Mouse (Mus musculus) erythroid progenitor cell, adult 5-6 weeks (primary cell): ENCODE results near the gene Crxos. TPM values are rescaled to one million over a fixed set of nuclear protein-coding genes. Genes with fewer than 3 reads are reported as not detected.

Source experiments
- total RNA-seq, 2 experiments: library from RNA; stranded (forward) in 1 of 2; stranded (reverse) in 1 of 2; fragments of 150-400 nt in 1 of 2; fragments of 186-747, 209-891 nt in 1 of 2; gene quantifications; 2 replicates each; pipeline versions ENCODE4 v1.2.3 to v1.2.4; 2015 to 2017; ENCODE audit warnings: low replicate concordance in 2 of 2

The Crxos gene
- total RNA-seq, 2 experiments from 2014 or later: not detected

Other genes with a start within 250 kb of the Crxos start
- not detected in 2 replicates for gene Obox3, start 242.7 kb upstream of the Crxos start, total RNA-seq (2015; ENCODE audit: low replicate concordance)
- not detected in 2 replicates for gene Obox3, start 242.7 kb upstream of the Crxos start, total RNA-seq (2017; ENCODE audit: low replicate concordance)
- gene Obox5, start 132.5 kb upstream of the Crxos start, total RNA-seq (2015; ENCODE audit: low replicate concordance): not detected in 2 replicates
- not detected in 2 replicates for gene Obox5, start 132.5 kb upstream of the Crxos start, total RNA-seq (2017; ENCODE audit: low replicate concordance)
- gene Obox6, start 42.9 kb upstream of the Crxos start, total RNA-seq (2015; ENCODE audit: low replicate concordance): not detected in 2 replicates
- not detected in 2 replicates for gene Obox6, start 42.9 kb upstream of the Crxos start, total RNA-seq (2017; ENCODE audit: low replicate concordance)
- not detected in 2 replicates for gene Crx, start 2.6 kb upstream of the Crxos start, total RNA-seq (2015; ENCODE audit: low replicate concordance)
- gene Crx, start 2.6 kb upstream of the Crxos start, total RNA-seq (2017; ENCODE audit: low replicate concordance): not detected in 2 replicates
- 52.4 and 65.6 TPM in 2 replicates for gene Selenow, start 39.8 kb downstream of the Crxos start, total RNA-seq (2015; ENCODE audit: low replicate concordance)
- 19.6 and 25.3 TPM in 2 replicates for gene Selenow, start 39.8 kb downstream of the Crxos start, total RNA-seq (2017; ENCODE audit: low replicate concordance)
- 23.9 and 38.2 TPM in 2 replicates for gene Nop53, start 63.5 kb downstream of the Crxos start, total RNA-seq (2015; ENCODE audit: low replicate concordance)
- 66.1 and 114 TPM in 2 replicates for gene Nop53, start 63.5 kb downstream of the Crxos start, total RNA-seq (2017; ENCODE audit: low replicate concordance)
- gene Ehd2, start 85.0 kb downstream of the Crxos start, total RNA-seq (2015; ENCODE audit: low replicate concordance): 2.9 and 5.4 TPM in 2 replicates
- 0.64 and 0.76 TPM in 2 replicates for gene Ehd2, start 85.0 kb downstream of the Crxos start, total RNA-seq (2017; ENCODE audit: low replicate concordance)
- gene Bicra, start 165.3 kb downstream of the Crxos start, total RNA-seq (2015; ENCODE audit: low replicate concordance): 5.4 and 16.6 TPM in 2 replicates
- gene Bicra, start 165.3 kb downstream of the Crxos start, total RNA-seq (2017; ENCODE audit: low replicate concordance): 1.9 and 2.0 TPM in 2 replicates
- gene Zfp541, start 179.2 kb downstream of the Crxos start, total RNA-seq (2015; ENCODE audit: low replicate concordance): not detected in 2 replicates
- gene Zfp541, start 179.2 kb downstream of the Crxos start, total RNA-seq (2017; ENCODE audit: low replicate concordance): not detected in 2 replicates
- 282 and 315 TPM in 2 replicates for gene Napa, start 215.8 kb downstream of the Crxos start, total RNA-seq (2015; ENCODE audit: low replicate concordance)
- 141 and 162 TPM in 2 replicates for gene Napa, start 215.8 kb downstream of the Crxos start, total RNA-seq (2017; ENCODE audit: low replicate concordance)
- 2.9 and 8.6 TPM in 2 replicates for gene Kptn, start 237.3 kb downstream of the Crxos start, total RNA-seq (2015; ENCODE audit: low replicate concordance)
- gene Kptn, start 237.3 kb downstream of the Crxos start, total RNA-seq (2017; ENCODE audit: low replicate concordance): 2.2 and 5.2 TPM in 2 replicates
- gene Slc8a2, start 247.2 kb downstream of the Crxos start, total RNA-seq (2015; ENCODE audit: low replicate concordance): not detected in 2 replicates
- gene Slc8a2, start 247.2 kb downstream of the Crxos start, total RNA-seq (2017; ENCODE audit: low replicate concordance): 0.26 TPM in 1 of 2 replicates, not detected in the other